Mouse (Mus musculus) bone marrow, adult 2 months (tissue): Measurements from ENCODE around the gene Zbtb2.

ENCODE experiments used
- CTCF ChIP-seq: fragments of 200-500 bp; IDR thresholded peaks from 2 replicates; pipeline ENCODE4 v1.5.1; 2011; ENCODE audit warnings: low read length, control low read depth; ENCODE audit not compliant: control insufficient read depth, insufficient read depth
- POLR2A ChIP-seq: fragments of 200-500 bp; IDR thresholded peaks from 2 replicates; pipeline ENCODE4 v1.6.1; 2011; ENCODE audit warnings: low read depth, mild to moderate bottlenecking, control low read depth, low read length, borderline replicate concordance; ENCODE audit not compliant: control insufficient read depth

DNA sequence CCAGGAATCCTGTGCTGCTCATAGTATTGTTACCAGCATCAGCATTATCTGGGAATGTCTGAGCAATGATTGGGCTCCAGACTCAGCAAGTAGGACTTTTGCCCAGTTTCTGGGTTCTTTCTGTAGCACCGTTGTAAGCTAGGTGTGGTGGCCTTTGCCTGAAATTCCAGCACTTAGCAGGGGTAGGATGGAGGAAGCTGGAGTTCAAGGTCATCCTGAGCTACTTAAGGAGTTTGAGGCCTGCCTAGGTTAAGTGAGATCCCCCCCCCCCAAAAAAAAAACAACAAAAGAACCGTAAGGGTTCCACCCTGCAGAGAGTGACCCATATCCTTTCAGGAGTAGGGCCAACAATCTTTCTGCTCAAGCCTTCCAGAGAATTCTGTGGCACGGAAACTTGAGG lies 23.3 kb downstream of the Zbtb2 start:
- TF ChIP-seq CTCF (no peak), POLR2A (no peak)
